Mouse (Mus musculus) ES-Bruce4 (cell line): ENCODE measurements around the gene Kcp. TPM values are rescaled to one million over a fixed set of nuclear protein-coding genes. Genes with fewer than 3 reads are reported as not detected.

Experiments
- H3K27ac ChIP-seq: 2 replicates; pipeline ENCODE4 v1.5.1; 2012; ENCODE audit warnings: low read length, inconsistent platforms; ENCODE audit not compliant: insufficient read depth
- H3K27me3 ChIP-seq: 2 replicates; pipeline ENCODE4 v1.6.1; 2012; ENCODE audit warnings: mild to moderate bottlenecking, low read length, inconsistent platforms; ENCODE audit not compliant: control insufficient read depth, poor library complexity, insufficient read depth, severe bottlenecking
- H3K36me3 ChIP-seq: 2 replicates; pipeline ENCODE4 v1.6.1; 2012; ENCODE audit warnings: inconsistent platforms, mild to moderate bottlenecking, low read length, moderate library complexity; ENCODE audit not compliant: control insufficient read depth, poor library complexity, insufficient read depth, severe bottlenecking
- H3K4me1 ChIP-seq: one replicate; pipeline ENCODE4 v1.8.1; 2011; ENCODE audit warnings: low read length; ENCODE audit not compliant: control insufficient read depth, insufficient read depth
- H3K4me3 ChIP-seq: 2 replicates; pipeline ENCODE4 v1.5.1; 2011; ENCODE audit warnings: low read depth, mild to moderate bottlenecking, low read length
- H3K9ac ChIP-seq: 2 replicates; pipeline ENCODE4 v1.6.1; 2012; ENCODE audit warnings: low read depth, mild to moderate bottlenecking, inconsistent platforms; ENCODE audit not compliant: poor library complexity, severe bottlenecking
- H3K9me3 ChIP-seq: replicated peaks from 2 replicates; pipeline ENCODE4 v1.6.1; 2012; ENCODE audit warnings: mild to moderate bottlenecking, low read length, inconsistent platforms; ENCODE audit not compliant: control insufficient read depth, poor library complexity, insufficient read depth, severe bottlenecking
- CTCF ChIP-seq: IDR thresholded peaks from one replicate; pipeline ENCODE4 v1.8.1; 2011; ENCODE audit warnings: low read depth, low read length
- EP300 ChIP-seq: IDR thresholded peaks from 2 replicates; pipeline ENCODE4 v1.6.1; 2011; ENCODE audit warnings: low read depth, low read length; ENCODE audit not compliant: insufficient read depth
- POLR2A ChIP-seq: IDR thresholded peaks from one replicate; pipeline ENCODE4 v1.8.1; 2011; ENCODE audit warnings: low read length; ENCODE audit not compliant: insufficient read depth
- polyA plus RNA-seq: library from polyadenylated mRNA; stranded (reverse); fragments of >200 nt; gene quantifications from 2 replicates; pipeline ENCODE4 v1.2.4, GENCODE M21; 2011; ENCODE audit warnings: low read depth; ENCODE audit not compliant: missing spikeins, insufficient read depth, insufficient read length

Kcp gene
- polyA plus RNA-seq, 1 experiment = 1.9 TPM

DNA sequence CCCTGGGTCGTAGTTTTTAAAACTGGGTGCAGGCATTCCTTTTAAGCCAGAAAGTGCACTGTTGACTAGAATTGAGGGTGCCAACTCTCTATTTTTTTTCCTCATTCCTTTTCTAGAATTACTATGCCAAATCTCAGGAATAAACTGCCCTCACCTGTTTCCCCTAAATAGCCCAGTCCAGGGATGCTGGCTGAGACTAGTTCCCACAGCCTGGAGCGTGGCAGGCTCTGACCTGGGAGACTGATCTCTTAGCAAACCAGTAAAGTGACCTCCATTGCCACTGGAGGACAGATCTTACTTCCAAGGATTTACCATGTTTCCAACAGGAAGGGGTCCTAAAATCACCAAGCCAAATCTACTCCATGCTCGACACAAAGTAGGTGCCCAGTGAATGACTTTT, 38.9 kb downstream of the Kcp start:
- TF ChIP-seq POLR2A (no peak), CTCF (no peak), EP300 (no peak)
- peak overlapping the region; percentile 54 for H3K9ac ChIP-seq
- peaks cover 4% of the 10 kb centered on the region; the same call in 1 of the 2 replicates for H3K36me3 ChIP-seq
- H3K4me1 ChIP-seq = no peaks in the 10 kb centered on the region
- H3K4me3 ChIP-seq = no peak overlapping the region
- no peaks in the 10 kb centered on the region for H3K9me3 ChIP-seq
- H3K27ac ChIP-seq = no peak overlapping the region
- no peaks in the 10 kb centered on the region for H3K27me3 ChIP-seq

DNA sequence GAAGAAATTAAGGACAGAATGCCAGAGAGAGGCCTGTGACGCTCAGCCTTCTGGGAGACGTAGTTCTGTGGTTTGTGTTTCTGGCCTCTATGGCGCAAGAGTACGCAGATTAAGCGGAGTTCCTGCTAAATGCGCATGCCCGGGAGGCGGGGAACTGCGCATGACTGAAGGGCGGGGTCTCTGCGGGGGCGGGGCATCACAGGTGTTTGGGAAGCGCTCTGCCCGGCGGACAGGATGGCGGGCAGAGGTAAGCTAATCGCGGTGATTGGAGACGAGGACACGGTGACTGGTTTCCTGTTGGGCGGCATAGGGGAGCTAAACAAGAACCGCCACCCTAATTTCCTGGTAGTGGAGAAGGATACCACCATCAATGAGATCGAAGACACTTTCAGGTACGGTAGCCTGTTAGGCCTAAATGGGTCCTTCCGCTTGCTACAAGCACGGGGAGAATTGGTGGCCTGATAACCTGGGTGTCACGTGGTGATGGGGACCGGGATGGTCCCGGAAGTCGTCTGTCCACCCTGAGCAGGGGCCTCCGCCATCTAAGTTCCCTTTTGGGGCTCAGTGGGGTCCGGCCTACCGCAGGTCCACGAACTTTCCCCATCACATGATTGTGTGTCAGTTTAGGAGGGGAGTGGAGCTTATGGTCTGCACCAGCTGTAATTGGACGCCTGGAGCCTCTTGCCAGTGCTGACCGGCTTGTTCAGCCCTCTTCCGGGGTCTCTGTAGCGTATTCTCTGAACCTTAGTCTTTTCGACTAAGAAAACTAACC, 40.0 kb downstream of the Kcp start, which contains the start of gene Atp6v1f:
Gene Atp6v1f, plus strand, starts transcription at position 136 of the 772 bp plus-strand sequence.
- Histone ChIP-seq H3K36me3 (peaks cover 4% of the 10 kb centered on the region; the same call in 1 of the 2 replicates), H3K4me1 (no peaks in the 10 kb centered on the region), H3K9ac (peak within 1 kb of the TSS; percentile 54), H3K27ac (peak within 1 kb of the TSS; percentile 28; the same call in 1 of the 2 replicates), H3K9me3 (no peaks in the 10 kb centered on the region), H3K4me3 (peak within 1 kb of the TSS; percentile 83), H3K27me3 (no peaks in the 10 kb centered on the region)
- TF ChIP-seq CTCF (no peak), POLR2A (no peak), EP300 (no peak)

DNA sequence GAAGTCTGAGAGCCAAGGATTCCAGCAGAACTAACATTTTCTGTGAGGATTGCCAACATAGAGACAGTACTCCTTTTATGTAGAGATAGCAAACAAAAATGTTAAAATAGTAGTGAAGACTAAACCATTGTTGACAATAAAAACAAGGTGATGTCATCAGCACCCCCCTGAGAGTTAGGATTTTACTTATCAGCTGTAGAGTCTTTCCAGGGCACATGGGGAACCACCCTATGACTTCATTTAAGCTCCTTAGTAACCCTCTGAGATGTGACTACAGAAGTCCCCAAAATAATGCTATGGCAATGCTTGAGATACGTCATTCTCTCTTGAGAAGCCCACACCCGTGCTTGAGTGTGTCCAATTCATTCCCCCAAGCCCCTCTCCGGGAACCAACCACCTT, 44.4 kb downstream of the Kcp start:
- no peaks in the 10 kb centered on the region for H3K36me3 ChIP-seq
- H3K9me3 ChIP-seq = no peaks in the 10 kb centered on the region
- no peak overlapping the region for H3K27ac ChIP-seq
- no peak overlapping the region for H3K4me3 ChIP-seq
- H3K9ac ChIP-seq = no peak overlapping the region
- no peaks in the 10 kb centered on the region for H3K4me1 ChIP-seq
- no peak for TF ChIP-seq EP300
- TF ChIP-seq POLR2A = no peak
- TF ChIP-seq CTCF = no peak
- H3K27me3 ChIP-seq = no peaks in the 10 kb centered on the region

DNA sequence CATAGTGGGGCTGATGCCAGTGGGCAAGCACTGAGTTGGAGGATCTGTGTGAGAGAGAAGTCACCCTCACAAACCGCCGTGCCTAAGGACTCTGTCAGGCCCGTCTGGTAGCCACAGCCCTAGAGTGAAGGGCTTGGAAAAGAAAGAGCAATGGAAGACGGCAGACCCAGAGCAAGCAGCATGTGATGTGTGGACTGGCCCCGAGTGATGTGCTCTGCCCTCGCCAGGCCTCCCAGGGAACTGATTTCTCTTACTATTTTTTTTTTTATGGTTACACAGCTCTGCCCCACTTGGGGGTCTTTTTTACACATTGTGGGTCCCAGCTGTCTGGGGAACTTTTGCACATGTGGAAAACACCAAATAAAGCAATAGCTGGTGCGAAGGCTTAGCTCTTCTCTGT, 46.2 kb downstream of the Kcp start:
- Histone ChIP-seq H3K9ac (no peak overlapping the region), H3K4me1 (no peaks in the 10 kb centered on the region), H3K27ac (no peak overlapping the region), H3K4me3 (no peak overlapping the region), H3K27me3 (no peaks in the 10 kb centered on the region), H3K9me3 (no peaks in the 10 kb centered on the region), H3K36me3 (no peaks in the 10 kb centered on the region)
- TF ChIP-seq CTCF (no peak), EP300 (no peak), POLR2A (no peak)

DNA sequence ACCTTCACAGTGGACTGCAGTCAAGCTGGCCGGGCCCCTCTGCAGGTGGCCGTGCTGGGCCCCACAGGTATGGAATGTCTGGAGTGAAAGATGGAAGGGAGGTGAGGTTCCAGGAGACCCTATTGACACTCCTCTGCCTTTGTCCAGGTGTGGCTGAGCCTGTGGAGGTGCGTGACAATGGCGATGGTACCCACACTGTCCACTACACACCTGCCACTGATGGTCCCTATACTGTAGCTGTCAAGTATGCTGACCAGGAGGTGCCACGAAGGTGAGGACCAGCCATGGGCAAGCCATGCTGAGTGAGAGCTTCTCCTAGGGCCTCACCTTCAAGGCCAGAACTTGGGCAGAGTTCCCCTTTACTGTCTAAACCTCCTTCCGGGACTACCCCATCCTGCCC, 57.1 kb downstream of the Kcp start:
- Histone ChIP-seq H3K9me3 (no peaks in the 10 kb centered on the region), H3K9ac (no peak overlapping the region), H3K36me3 (no peaks in the 10 kb centered on the region), H3K27me3 (no peaks in the 10 kb centered on the region), H3K4me3 (no peak overlapping the region), H3K27ac (no peak overlapping the region), H3K4me1 (no peaks in the 10 kb centered on the region)
- TF ChIP-seq POLR2A = no peak
- no peak for TF ChIP-seq CTCF
- no peak for TF ChIP-seq EP300

DNA sequence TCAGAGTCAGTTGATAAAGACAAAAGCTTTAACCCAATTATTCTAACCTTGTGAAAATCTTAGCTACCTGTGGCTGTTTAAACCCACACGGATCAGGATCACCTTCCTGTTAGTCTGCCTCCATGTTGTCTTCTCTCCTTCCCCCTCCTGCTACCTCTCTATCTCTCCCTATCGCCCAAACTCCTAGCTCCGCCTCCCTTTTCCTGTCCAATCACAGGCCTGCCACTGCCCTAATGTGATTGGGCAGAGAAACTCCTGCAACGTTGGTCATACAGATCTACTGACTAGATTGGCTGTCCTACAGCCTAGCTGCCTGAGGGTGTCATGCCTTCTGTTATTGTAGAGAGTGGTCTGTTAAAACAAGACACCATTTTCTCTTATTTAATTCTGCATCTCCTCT, 57.9 kb downstream of the Kcp start:
- no peak overlapping the region for H3K27ac ChIP-seq
- H3K27me3 ChIP-seq = no peaks in the 10 kb centered on the region
- H3K9ac ChIP-seq = peak overlapping the region; percentile 44
- no peak overlapping the region for H3K4me3 ChIP-seq
- no peaks in the 10 kb centered on the region for H3K9me3 ChIP-seq
- TF ChIP-seq EP300 (no peak), POLR2A (peak; percentile 37), CTCF (no peak)
- H3K4me1 ChIP-seq = no peaks in the 10 kb centered on the region
- no peaks in the 10 kb centered on the region for H3K36me3 ChIP-seq
